Mouse (Mus musculus) neural tube, embryonic 11.5 days (tissue): ENCODE measurements around the gene Nat8. TPM values are rescaled to one million over a fixed set of nuclear protein-coding genes. Genes with fewer than 3 reads are reported as not detected.
"Not testable (repeated sequence)": the region's sequence is repeated elsewhere in the genome, so short reads cannot be mapped to it uniquely, and the experiment has no call there.

Source experiments
- ATAC-seq: fragments of 200-750 bp; cut with Nextera tagmentation; 2 replicates; pipeline ENCODE4 v1.8.0; 2017; ENCODE audit warnings: moderate number of reproducible peaks, mild to moderate bottlenecking, moderate TSS enrichment, moderate library complexity; ENCODE audit not compliant: insufficient read depth, low FRiP score, low TSS enrichment
- DNase-seq: peaks from one replicate; pipeline ENCODE4 v3.0.0-alpha.2; 2015; ENCODE audit warnings: low spot score
- H3K27ac ChIP-seq: fragments of 300-500 bp; sonication (generic); 2 replicates; pipeline ENCODE4 v1.5.1; 2014; ENCODE audit warnings: low read depth, mild to moderate bottlenecking, low read length
- H3K27me3 ChIP-seq: fragments of 300-500 bp; sonication (generic); 2 replicates; pipeline ENCODE4 v1.6.1; 2014; ENCODE audit warnings: mild to moderate bottlenecking, low read length, mixed read lengths; ENCODE audit not compliant: control insufficient read depth, insufficient read depth
- H3K36me3 ChIP-seq: fragments of 300-500 bp; sonication (generic); 2 replicates; pipeline ENCODE4 v1.6.1; 2014; ENCODE audit warnings: mild to moderate bottlenecking, low read length, moderate library complexity, mixed read lengths; ENCODE audit not compliant: control insufficient read depth, insufficient read depth
- H3K4me1 ChIP-seq: fragments of 300-500 bp; sonication (generic); 2 replicates; pipeline ENCODE4 v1.6.1; 2014; ENCODE audit warnings: low read length, mixed read lengths; ENCODE audit not compliant: control insufficient read depth, insufficient read depth
- H3K4me2 ChIP-seq: fragments of 300-500 bp; sonication (generic); 2 replicates; pipeline ENCODE4 v1.6.1; 2014; ENCODE audit warnings: low read depth, mild to moderate bottlenecking, moderate library complexity
- H3K4me3 ChIP-seq: fragments of 300-500 bp; sonication (generic); 2 replicates; pipeline ENCODE4 v1.5.1; 2014; ENCODE audit warnings: low read depth, low read length
- H3K9ac ChIP-seq: fragments of 300-500 bp; sonication (generic); 2 replicates; pipeline ENCODE4 v1.6.1; 2014; ENCODE audit warnings: mild to moderate bottlenecking, low read length
- H3K9me3 ChIP-seq: fragments of 300-500 bp; sonication (generic); 2 replicates; pipeline ENCODE4 v1.6.1; 2016; ENCODE audit warnings: low read length; ENCODE audit not compliant: control insufficient read depth
- WGBS: fragments of 180-500 bp; shearing (Covaris S2); extraction: QIAGEN DNeasy Blood & Tissue Kit; methylation state at CpG from one replicate; pipeline ENCODE4 v1.1.7; 2014; 5-methylcytosine and 5-hydroxymethylcytosine counted together
- polyA plus RNA-seq: library from polyadenylated mRNA; unstranded; fragments of >200 nt; fragmentation: Nextera tagmentation; extraction: Ambion mirVana; gene quantifications from 2 replicates; pipeline ENCODE4 v1.2.1, GENCODE M21; 2014

The Nat8 gene
- polyA plus RNA-seq, 1 experiment from 2014 or later, result not detected

DNA sequence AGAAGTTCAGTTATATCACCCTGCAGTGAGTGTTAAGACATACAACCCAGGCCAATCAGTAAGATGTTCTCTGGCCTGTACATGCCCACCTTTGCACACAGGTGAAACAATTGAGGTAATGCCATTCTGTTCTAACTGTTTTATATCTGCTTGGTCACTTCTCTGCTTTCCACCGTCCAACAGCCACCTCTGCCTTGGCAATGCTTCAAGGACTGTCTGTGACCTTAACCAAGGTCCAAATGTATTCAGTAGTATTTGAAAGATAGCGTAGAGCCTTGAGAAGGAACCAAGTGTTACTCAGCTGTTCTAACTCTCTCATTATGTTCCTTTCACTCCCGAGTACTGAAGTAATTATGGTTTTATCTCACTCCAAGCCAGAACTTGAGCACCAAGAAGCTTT is 30.7 kb upstream of the Nat8 start:
- DNase-seq (no peak), ATAC-seq (no peak)
- WGBS, result 86% methylated on average over 3 of the region's 3 CpGs

DNA sequence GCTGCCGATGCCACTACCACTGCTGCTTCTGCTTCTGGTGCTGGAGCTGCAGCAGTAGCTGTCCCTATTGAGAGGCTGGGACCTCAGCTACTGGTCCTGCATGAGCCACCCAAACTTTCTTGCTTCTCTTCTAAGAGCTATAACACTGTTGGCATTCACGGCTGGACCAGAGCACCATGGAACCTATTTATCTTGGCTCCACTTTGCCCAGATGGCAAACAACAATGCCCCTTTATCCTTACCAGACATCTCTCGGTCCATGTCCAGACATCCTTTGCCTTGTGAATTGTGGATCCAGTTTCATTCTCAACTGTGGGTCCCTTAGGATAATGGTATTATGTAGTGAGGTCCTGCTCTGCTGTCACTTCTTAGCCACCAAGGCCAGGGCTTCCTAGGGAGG is 29.4 kb upstream of the Nat8 start:
- H3K27ac ChIP-seq, result no peak overlapping the region
- no peak overlapping the region for H3K4me2 ChIP-seq
- ATAC-seq (no peak), DNase-seq (no peak)
- 87% methylated on average over 3 of the region's 3 CpGs for WGBS
- H3K9ac ChIP-seq, result no peak overlapping the region
- no peak overlapping the region for H3K4me3 ChIP-seq
- H3K36me3 ChIP-seq, result no peaks in the 10 kb centered on the region
- H3K9me3 ChIP-seq, result no peaks in the 10 kb centered on the region
- H3K27me3 ChIP-seq, result no peaks in the 10 kb centered on the region
- no peaks in the 10 kb centered on the region for H3K4me1 ChIP-seq

More for the DNA sequence above, 30.7 kb upstream of the Nat8 start:
- H3K4me3 ChIP-seq, result no peak overlapping the region
- H3K27me3 ChIP-seq, result no peaks in the 10 kb centered on the region
- H3K36me3 ChIP-seq, result no peaks in the 10 kb centered on the region
- H3K9me3 ChIP-seq, result no peaks in the 10 kb centered on the region
- no peak overlapping the region for H3K27ac ChIP-seq
- H3K4me2 ChIP-seq, result no peak overlapping the region
- H3K4me1 ChIP-seq, result no peaks in the 10 kb centered on the region
- H3K9ac ChIP-seq, result no peak overlapping the region

DNA sequence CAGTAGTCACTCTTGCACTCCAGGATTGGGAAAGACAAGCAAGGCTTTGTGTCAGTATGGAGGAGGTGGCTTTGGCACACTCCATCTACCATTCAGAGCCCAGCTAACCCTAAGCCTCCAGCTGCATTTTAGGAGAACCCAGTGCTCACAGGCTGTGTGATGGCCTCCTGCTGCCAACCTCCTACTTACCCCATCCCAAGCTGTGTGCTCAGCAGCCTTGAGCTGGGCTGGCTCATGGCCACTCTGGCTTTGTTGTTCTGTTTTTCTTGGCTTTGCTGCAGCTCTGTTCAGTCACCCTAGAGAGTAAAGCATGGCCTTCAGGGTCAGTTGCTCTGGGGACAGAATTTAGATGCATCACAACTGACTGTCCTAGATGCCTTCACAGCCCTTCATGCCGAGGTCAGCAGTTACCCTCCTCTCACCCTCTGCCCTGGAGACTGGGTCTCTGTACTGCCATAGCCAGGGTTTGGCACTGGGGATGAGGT is 24.4 kb upstream of the Nat8 start:
- WGBS, result 72% methylated on average over 1 of the region's 1 CpGs
- Histone ChIP-seq H3K9ac (no peak overlapping the region), H3K9me3 (no peaks in the 10 kb centered on the region), H3K36me3 (no peaks in the 10 kb centered on the region), H3K4me3 (no peak overlapping the region), H3K4me2 (no peak overlapping the region), H3K4me1 (no peaks in the 10 kb centered on the region), H3K27ac (no peak overlapping the region), H3K27me3 (no peaks in the 10 kb centered on the region)
- ATAC-seq (no peak), DNase-seq (no peak)

DNA sequence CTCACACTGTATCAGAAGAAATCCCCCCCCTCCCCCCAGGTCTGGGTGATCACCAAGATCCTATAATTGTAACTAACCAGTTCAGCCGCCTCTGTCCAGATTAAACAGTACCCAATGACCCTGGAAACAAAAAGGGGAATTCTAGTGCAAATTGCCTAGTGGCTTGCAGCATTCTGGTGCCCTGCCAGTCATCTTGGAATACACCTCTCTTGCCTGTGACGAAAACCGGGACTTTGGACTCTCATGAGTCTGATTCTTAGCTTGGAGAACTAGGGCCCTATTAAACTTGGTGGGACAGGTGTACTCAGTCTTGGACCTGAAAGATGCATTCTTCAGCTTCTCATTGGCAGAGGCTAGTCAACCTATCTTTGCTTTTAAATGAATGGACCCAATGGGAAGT is 21.6 kb upstream of the Nat8 start:
- no peaks in the 10 kb centered on the region for H3K4me1 ChIP-seq

DNA sequence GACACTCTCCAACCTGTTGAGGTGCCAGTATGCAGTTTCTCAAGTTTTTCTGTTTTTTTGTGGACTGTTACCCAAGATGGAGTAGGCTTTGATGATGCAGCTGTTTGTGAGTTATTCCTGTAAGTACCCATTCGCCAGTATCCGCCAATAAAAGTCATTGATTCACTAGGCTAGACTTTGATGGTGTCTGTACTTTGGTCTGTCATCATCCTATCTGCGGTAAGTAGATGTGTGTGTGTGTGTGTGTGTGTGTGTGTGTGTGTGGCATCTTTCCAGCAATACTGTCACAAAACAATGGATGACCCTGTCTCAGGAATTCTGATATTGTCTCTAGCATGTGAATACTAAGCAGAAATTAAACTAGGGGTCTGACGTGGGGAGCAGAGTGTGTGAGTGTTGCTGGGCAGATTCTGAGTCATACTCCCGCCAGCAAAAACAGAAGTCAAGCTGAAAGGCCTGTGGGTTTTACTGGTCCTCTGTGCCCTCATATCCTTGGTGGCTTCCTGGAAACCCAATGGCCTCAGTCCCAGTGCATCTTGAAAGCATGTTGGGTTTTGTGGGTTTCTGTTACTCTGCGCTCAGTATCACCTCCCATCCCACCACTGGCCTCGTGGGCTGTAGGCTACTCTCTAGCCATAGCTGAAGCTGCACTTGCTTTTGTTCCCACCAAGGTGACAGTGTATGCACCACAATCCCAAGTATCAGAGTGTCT is 19.3 kb upstream of the Nat8 start:
- H3K4me2 ChIP-seq, result no peak overlapping the region
- H3K4me1 ChIP-seq, result no peaks in the 10 kb centered on the region
- ATAC-seq, result no peak
- DNase-seq, result no peak
- H3K9ac ChIP-seq, result no peak overlapping the region
- H3K27me3 ChIP-seq, result no peaks in the 10 kb centered on the region
- no peak overlapping the region for H3K4me3 ChIP-seq
- no peak overlapping the region for H3K27ac ChIP-seq
- H3K36me3 ChIP-seq, result no peaks in the 10 kb centered on the region
- no peaks in the 10 kb centered on the region for H3K9me3 ChIP-seq
- WGBS, result 90% methylated on average over 7 of the region's 7 CpGs

More for the DNA sequence above, 21.6 kb upstream of the Nat8 start:
- no peaks in the 10 kb centered on the region for H3K9me3 ChIP-seq
- no peaks in the 10 kb centered on the region for H3K27me3 ChIP-seq
- H3K4me2 ChIP-seq, result no peak overlapping the region
- ATAC-seq (no peak), DNase-seq (no peak)
- no peak overlapping the region for H3K27ac ChIP-seq
- 81% methylated on average over 3 of the region's 3 CpGs for WGBS
- no peak overlapping the region for H3K9ac ChIP-seq
- no peak overlapping the region for H3K4me3 ChIP-seq
- no peaks in the 10 kb centered on the region for H3K36me3 ChIP-seq

DNA sequence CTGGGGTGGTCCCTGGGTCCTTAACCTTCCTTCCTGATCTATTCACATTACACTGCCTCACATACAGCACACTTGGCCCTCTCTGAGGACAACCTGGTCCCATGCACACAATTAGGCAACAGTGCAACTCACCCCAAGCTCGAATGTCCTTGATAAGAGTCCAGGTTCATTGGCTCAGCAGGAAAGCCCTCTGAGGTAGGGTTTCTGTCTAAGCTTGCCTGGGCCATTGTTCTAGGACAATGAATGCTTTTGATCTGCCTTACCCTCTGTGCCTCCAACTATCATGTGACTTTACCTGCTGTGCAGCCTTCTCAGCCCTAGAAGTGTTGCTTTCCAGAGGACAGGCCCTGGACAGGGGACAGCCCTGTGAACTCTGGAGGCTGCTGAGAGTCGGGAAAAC is 17.4 kb upstream of the Nat8 start:
- H3K36me3 ChIP-seq, result no peaks in the 10 kb centered on the region
- H3K4me2 ChIP-seq, result no peak overlapping the region
- no peak overlapping the region for H3K4me3 ChIP-seq
- DNase-seq (no peak), ATAC-seq (no peak)
- H3K9ac ChIP-seq, result no peak overlapping the region
- WGBS, result 26% methylated on average over 2 of the region's 2 CpGs
- no peaks in the 10 kb centered on the region for H3K4me1 ChIP-seq
- no peaks in the 10 kb centered on the region for H3K27me3 ChIP-seq
- H3K9me3 ChIP-seq, result no peaks in the 10 kb centered on the region
- no peak overlapping the region for H3K27ac ChIP-seq

DNA sequence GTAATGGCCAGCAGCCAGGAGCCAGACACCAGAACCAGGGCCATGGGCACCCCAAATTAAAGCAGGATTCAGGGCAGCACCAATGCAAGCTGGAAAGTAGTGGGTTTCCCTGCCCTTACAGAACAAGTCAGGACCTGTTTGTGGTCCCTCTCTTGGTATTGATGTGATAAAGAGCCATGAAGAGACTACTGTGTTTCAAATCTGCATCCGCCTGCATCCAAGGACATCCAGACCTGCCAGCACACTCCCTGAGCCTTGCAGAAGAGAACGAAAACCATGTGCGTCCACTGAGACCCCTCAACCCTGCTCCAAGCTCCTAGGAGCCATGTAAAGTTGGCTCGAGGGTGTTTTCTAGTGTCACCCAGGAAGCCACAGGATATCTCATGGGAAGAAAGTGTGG is 16.3 kb upstream of the Nat8 start:
- Histone ChIP-seq H3K9ac (no peak overlapping the region), H3K27ac (no peak overlapping the region), H3K27me3 (no peaks in the 10 kb centered on the region), H3K4me2 (no peak overlapping the region), H3K9me3 (no peaks in the 10 kb centered on the region), H3K4me1 (no peaks in the 10 kb centered on the region), H3K36me3 (no peaks in the 10 kb centered on the region), H3K4me3 (no peak overlapping the region)
- WGBS, result 89% methylated on average over 4 of the region's 4 CpGs
- DNase-seq (no peak), ATAC-seq (no peak)

DNA sequence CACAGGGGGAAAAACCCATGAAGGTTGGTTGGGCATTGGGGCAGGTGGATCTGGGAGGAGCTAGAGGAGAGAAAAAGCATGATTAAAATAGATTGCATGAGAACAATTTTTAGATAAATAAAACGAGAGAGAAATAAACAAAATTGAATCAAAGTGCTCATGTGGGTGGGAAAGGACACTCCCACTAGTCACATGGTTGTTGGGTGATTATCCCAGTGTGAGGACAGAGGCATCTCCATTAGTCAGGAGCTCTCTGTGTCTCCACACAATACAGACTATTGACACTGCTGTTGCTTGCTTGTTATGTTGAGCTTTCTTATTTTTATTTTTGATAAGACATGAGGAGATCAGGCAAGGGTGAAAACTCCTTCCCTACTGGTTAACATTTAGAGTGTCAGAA is 15.0 kb upstream of the Nat8 start:
- DNase-seq (no peak), ATAC-seq (no peak)
- WGBS, result 72% methylated on average over 1 of the region's 1 CpGs
- no peaks in the 10 kb centered on the region for H3K9me3 ChIP-seq
- no peak overlapping the region for H3K27ac ChIP-seq
- H3K27me3 ChIP-seq, result no peaks in the 10 kb centered on the region
- H3K9ac ChIP-seq, result no peak overlapping the region
- H3K4me3 ChIP-seq, result no peak overlapping the region
- no peaks in the 10 kb centered on the region for H3K4me1 ChIP-seq
- no peak overlapping the region for H3K4me2 ChIP-seq
- H3K36me3 ChIP-seq, result no peaks in the 10 kb centered on the region

DNA sequence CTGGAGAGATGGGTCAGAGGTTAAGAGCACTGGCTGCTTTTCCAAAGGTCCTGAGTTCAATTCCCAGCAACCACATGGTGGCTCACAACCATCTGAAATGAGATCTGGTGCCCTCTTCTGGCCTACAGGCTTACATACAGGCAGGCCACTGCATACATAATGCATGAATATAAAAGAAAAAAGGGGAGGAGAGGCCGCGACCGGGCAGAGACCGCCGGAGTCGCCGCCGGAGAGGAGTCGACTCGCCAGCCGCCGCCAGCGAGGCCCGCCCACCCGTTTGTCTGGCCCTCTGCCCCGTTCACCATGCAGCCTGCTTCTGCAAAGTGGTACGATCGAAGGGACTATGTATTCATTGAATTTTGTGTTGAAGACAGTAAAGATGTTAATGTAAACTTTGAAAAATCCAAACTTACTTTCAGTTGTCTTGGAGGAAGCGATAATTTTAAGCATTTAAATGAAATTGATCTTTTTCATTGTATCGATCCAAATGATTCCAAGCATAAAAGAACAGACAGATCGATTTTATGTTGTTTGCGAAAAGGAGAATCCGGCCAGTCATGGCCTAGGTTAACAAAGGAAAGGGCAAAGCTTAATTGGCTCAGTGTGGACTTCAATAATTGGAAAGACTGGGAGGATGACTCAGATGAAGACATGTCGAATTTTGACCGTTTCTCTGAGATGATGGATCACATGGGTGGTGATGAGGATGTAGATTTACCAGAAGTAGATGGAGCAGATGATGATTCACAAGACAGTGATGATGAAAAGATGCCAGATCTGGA is 12.0 kb upstream of the Nat8 start:
- H3K4me3 ChIP-seq, H3K9me3 ChIP-seq, ATAC-seq, H3K9ac ChIP-seq, H3K36me3 ChIP-seq, H3K4me1 ChIP-seq, H3K27ac ChIP-seq, H3K27me3 ChIP-seq, H3K4me2 ChIP-seq, DNase-seq: not testable (repeated sequence)
- WGBS, result 67% methylated on average over 25 of the region's 25 CpGs
